Mouse (Mus musculus) thymus, adult 2 months (tissue): Measurements from ENCODE around the gene Slc35e2.
"Not testable (repeated sequence)": the region's sequence is repeated elsewhere in the genome, so short reads cannot be mapped to it uniquely, and the experiment has no call there.

Experiments
- CTCF ChIP-seq: fragments of 200-500 bp; IDR thresholded peaks from 2 replicates; pipeline ENCODE4 v1.5.1; 2012; ENCODE audit warnings: mild to moderate bottlenecking, control low read depth, low read length, moderate library complexity, borderline replicate concordance; ENCODE audit not compliant: control insufficient read depth, poor library complexity, insufficient read depth; ENCODE audit errors: extremely low read depth
- POLR2A ChIP-seq: fragments of 200-500 bp; IDR thresholded peaks from 2 replicates; pipeline ENCODE4 v1.6.1; 2012; ENCODE audit warnings: mild to moderate bottlenecking, low read length, control low read depth, moderate library complexity; ENCODE audit not compliant: control insufficient read depth, poor library complexity, insufficient read depth; ENCODE audit errors: extremely low read depth

- not testable (repeated sequence) for TF ChIP-seq CTCF, POLR2A
Measured at GRCm38 (mm10) chr4:155570315-155570714, 30.9 kb upstream of the Slc35e2 start.
